Mouse (Mus musculus) cerebellum, adult 11-12 months (tissue): Measurements from ENCODE around the gene Vmn2r65.

ENCODE experiments used
- DNase-seq: peaks from one replicate; pipeline ENCODE4 v3.0.0; 2022

Gene Vmn2r65

GRCm38 (mm10) chr7:84964015-84964414, at the start of gene Vmn2r65:
Gene Vmn2r65, minus strand, starts transcription at chr7:84964115.
- no peak for DNase-seq

- no peak for DNase-seq
Observed at GRCm38 (mm10) chr7:85012168-85012567, 48.3 kb upstream of the Vmn2r65 start, which contains the start of gene Vmn2r66. Gene Vmn2r66, minus strand, starts transcription at chr7:85012268.

GRCm38 (mm10) chr7:84996694-84997093, 32.8 kb upstream of the Vmn2r65 start:
- DNase-seq: no peak
